Mouse (Mus musculus): ENCODE measurements at regions not wholly inside any gene's neighbourhood (a gene's known extent, or its start where the extent isn't known, plus 50 kb on each side); places are given as distances from the start of the nearest gene placed in this dataset.
"Not testable (repeated sequence)": the region's sequence is repeated elsewhere in the genome, so short reads cannot be mapped to it uniquely, and the experiment has no call there.

DNA sequence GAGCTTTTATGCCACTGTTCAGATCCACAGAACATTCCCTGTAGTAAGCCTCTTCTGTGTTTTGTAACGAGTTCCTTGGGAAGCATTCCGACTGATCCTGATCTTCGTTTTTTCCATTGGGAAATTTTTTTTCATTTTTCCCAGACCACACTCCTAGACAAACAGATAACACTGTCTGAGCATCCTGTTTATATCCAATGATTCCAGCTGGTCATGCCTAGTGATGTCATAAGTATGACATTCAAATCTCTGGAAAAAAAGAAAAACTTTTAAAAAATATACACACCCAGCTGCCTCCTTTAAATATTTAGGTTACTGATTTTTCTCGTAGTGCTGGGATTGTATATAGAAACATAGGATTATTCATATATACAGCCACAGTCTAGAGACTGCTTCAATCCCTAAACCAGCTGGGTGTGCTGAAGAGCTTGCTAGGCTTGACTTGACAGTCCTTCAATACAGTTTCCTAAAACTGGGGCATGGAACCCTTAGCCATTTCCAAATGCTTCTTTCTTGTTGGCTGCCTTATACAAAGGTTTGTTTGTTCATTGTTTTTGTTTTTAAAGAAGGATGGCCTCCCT lies 116.0 kb upstream of the Ghr start:
- DNase-seq: no peak

DNA sequence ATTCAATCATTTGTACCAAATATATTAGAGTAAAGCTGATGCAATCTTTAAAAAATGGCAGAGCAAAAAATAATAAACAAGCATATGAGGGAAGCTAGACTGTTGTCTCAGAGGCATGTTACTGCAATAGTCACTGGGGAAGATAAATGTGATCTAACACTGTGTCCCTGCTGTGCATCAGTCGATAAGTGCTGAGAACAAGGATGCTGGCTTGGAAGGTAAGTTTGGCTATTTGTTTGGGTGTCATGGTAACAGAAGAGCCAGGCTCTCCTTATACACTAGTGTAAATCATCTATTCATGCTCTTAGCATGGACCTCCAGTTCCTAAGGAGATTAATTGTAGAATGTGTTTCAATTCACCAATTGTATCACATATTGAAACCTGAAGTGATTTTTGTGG lies 102.0 kb upstream of the Ghr start:
- no peak for DNase-seq

DNA sequence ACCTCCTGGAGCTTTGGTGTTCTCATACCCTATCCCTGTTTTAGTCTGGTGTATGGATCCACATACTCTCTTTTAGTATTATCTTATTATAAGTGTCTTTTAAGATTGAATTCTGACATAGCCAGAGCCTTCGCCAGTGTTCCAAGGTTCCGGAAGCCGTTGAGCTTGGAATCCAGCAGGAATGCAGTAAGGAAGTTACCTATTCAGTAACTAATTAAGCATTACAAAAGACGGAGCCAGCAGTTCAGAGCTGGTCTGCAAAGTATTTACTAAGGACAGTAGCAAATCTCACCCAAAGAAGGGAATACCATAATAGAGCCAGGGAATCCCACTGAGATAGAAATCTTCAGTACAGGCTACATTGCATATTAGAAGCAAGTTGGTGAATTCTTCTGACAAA lies 93.7 kb upstream of the Ghr start:
- not testable (repeated sequence) for DNase-seq

DNA sequence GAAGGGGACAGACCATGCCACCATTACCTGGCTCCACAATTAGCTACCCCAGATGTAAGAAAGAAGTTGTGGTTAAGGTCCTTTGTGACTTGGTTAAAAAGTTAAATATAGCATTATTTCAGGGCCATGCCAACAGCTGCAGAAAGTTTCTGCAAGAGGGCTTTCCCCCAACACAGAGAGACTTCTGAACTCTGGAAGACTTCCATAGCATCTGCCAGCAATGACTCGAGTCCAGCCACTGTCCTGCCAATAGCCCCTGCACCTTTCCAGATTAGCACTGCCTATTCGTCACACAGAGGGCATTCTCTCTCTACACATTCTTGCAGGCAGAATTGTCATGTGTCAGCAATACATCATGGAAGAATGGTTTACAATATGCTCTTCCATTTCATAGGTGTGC lies 89.3 kb upstream of the Ghr start:
- no peak for DNase-seq

DNA sequence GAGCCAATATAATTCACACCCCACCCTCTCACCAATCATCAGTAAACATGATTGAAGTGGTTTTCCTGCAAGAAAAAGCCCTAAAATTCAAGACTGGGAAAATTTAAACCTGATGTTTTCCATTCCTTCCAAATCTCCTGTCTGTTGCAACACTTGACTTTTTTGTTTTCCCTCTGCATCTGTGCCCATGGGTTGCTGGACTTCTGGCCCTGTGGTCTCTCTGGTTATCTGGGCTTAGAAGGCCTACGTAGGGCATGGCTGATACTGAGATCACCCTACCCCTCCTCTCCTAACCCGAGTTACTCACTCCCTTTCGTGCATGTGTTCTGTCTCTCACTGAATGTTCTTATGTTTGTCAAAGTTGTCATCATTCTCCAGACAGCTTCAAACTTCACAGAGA lies 87.9 kb upstream of the Ghr start:
- DNase-seq: no peak

DNA sequence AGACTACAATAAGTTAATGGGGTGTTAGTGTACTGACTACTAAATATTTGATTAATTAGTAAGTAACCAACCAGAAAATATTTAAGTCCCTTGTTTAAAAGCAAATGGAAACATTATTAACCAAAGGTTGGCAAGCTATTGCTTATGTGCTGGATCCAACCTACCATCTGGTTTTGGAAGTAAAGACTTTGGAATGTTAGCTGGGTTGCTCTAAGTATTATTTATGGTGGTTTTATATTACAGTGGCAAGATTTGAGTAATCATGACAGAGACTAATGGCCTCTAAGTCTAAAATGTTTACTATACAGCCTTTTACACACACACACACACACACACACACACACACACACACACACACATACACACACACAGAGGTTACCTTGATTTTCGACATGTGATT lies 86.1 kb upstream of the Ghr start:
- no peak for DNase-seq

DNA sequence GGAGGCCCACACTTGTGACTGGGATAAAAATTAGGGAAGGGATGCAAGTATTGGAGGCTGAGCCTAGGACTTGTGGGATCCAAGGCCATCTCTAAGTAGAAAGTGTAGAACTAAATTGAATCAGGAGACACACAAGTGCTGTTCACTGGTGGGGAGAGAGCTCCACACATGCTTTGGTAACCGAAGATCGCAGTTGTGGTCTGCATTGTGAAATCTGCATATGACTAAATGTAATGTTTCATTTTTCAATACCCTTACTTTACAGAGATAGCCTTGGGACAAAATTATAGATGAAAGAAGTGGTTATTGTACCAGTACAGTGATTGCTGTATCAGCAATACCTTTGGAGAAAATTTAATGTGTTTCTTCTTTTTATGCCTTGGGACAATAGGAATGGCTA lies 85.6 kb upstream of the Ghr start:
- DNase-seq: no peak

DNA sequence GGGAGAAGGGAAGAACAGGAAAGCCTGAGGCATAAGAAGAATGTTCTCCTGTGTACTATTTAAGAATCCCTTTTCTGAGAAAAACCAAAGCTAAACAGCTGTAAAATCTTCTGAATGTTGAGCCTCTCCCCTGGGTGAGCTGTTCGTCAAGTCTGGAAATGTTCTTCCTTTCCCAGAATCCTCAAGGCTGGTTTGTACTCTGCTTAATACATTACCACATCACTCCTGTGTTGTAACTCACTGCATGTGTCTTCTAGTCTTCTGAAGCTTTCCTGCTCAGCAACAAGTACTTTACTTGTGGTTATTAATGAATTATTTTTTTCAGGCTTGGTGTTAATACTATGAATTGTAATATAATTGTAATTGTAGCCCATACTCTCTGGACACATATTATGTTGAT lies 65.4 kb upstream of the Ghr start:
- DNase-seq: no peak

DNA sequence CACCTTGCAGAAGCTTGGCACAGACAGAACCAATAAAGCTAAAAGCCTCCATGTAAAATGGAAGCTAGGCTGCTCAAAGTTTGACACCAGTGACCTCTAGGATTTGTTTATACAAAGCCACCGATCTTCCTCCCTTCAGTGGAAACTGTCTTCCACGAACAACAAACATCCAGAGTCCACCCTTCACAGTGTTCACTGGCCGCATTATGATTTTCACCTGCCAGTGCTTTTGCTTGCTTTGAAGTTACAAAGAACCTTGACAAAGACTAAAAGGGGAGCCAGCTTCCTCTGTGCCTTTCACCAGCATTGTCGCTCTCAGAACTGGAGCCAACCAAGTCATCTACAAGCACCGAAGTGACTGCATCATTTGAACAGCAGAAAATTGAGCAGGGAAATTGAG lies 56.8 kb upstream of the Ghr start:
- DNase-seq: no peak
